Mouse (Mus musculus) embryonic facial prominence, embryonic 10.5 days (tissue): ENCODE data around the gene Vps51. TPM values are rescaled to one million over a fixed set of nuclear protein-coding genes. Genes with fewer than 3 reads are reported as not detected.

Experiments
- DNase-seq: peaks from one replicate; pipeline ENCODE4 v3.0.0-alpha.2; 2017; ENCODE audit warnings: low spot score
- H3K27ac ChIP-seq: fragments of 300-500 bp; sonication (generic); replicated peaks from 2 replicates; pipeline ENCODE4 v1.5.1; 2016; ENCODE audit warnings: mild to moderate bottlenecking
- H3K27me3 ChIP-seq: fragments of 300-500 bp; sonication (generic); replicated peaks from 2 replicates; pipeline ENCODE4 v1.6.1; 2016; ENCODE audit warnings: low read depth, mild to moderate bottlenecking; ENCODE audit not compliant: poor library complexity, severe bottlenecking
- H3K36me3 ChIP-seq: fragments of 300-500 bp; sonication (generic); replicated peaks from 2 replicates; pipeline ENCODE4 v1.6.1; 2016; ENCODE audit warnings: mild to moderate bottlenecking, moderate library complexity
- H3K4me1 ChIP-seq: fragments of 300-500 bp; sonication (generic); 2 replicates; pipeline ENCODE4 v1.6.1; 2016
- H3K4me3 ChIP-seq: fragments of 300-500 bp; sonication (generic); 2 replicates; pipeline ENCODE4 v1.5.1; 2016; ENCODE audit warnings: mild to moderate bottlenecking, moderate library complexity
- H3K9me3 ChIP-seq: fragments of 300-500 bp; sonication (generic); 2 replicates; pipeline ENCODE4 v1.6.1; 2016; ENCODE audit warnings: mild to moderate bottlenecking
- WGBS: fragments of 180-500 bp; shearing (Covaris S2); methylation state at CpG from one replicate; pipeline ENCODE4 v1.1.7; 2016; 5-methylcytosine and 5-hydroxymethylcytosine counted together
- polyA plus RNA-seq: library from polyadenylated mRNA; unstranded; fragments of >200 nt; fragmentation: Nextera tagmentation; extraction: Ambion mirVana; gene quantifications from 2 replicates; pipeline ENCODE4 v1.2.1, GENCODE M21; 2016

The Vps51 gene
- polyA plus RNA-seq, 1 experiment from 2014 or later: 70.5 TPM

DNA sequence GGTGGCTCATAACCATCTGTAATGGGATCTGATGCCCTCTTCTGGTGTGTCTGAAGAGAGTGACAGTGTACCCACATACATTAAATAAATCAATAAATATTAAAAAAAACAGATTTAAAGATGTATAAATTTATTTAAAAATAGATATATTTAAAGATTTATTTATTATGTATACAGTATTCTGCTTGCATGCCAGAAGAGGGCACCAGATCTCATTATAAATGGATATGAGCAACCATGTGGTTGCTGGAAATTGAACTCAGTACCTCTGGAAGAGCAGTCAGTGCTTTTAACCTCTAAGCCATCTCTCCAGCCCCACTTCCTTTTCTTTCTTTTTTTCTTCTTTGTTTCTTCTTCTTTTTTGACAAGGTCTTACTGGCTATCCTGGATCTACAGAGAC lies 37.0 kb downstream of the Vps51 start:
- H3K4me3 ChIP-seq: no peak overlapping the region
- no peaks in the 10 kb centered on the region for H3K27me3 ChIP-seq
- H3K9me3 ChIP-seq: no peaks in the 10 kb centered on the region
- H3K27ac ChIP-seq: no peak overlapping the region
- no peak for DNase-seq
- no peaks in the 10 kb centered on the region for H3K36me3 ChIP-seq
- H3K4me1 ChIP-seq: peaks cover 6% of the 10 kb centered on the region

DNA sequence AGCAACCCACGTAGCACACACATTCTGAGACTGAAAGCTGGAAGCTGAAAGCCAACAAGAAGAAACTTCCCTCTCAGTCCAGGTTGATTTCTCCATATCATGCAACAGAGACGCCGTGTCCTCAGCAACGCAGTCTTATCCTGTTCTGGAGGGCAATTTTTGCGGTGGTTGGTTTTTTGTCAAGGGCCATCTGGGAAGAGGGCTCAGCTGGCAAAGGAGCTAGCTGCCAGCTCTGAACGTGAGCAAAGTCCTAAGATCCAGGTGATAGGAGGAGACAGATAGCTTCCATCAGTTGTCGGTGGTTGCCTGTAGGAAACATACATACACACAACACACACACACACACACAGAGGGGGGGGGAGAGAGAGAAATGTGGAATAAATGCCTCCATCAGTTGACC lies 38.7 kb downstream of the Vps51 start:
- DNase-seq: no peak
- Histone ChIP-seq H3K36me3 (no peaks in the 10 kb centered on the region), H3K27ac (no peak overlapping the region), H3K9me3 (no peaks in the 10 kb centered on the region), H3K4me3 (no peak overlapping the region), H3K4me1 (peaks cover 5% of the 10 kb centered on the region), H3K27me3 (no peaks in the 10 kb centered on the region)
- WGBS: 87% methylated on average over 7 of the region's 7 CpGs

DNA sequence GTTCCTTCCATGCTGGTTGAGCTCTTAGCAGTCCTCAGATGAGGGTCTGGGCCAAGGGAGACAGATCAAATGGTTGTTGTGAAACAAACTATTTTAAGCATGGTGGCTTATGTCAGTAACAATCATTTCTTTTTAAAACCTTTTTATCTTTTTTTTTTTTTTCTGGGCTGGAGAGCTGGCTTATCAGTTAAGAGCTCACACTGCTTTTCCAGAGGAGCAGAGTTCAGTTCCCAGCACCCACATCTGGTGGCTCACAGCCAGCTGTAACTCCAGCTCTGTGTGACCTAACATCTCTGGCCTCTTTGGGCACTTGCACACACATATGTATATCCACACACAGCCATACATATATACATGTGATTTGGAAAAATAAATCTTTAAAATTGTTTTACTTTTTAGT lies 39.3 kb downstream of the Vps51 start:
- peaks cover 5% of the 10 kb centered on the region for H3K4me1 ChIP-seq
- H3K36me3 ChIP-seq: no peaks in the 10 kb centered on the region
- no peak overlapping the region for H3K4me3 ChIP-seq
- no peaks in the 10 kb centered on the region for H3K9me3 ChIP-seq
- no peak for DNase-seq
- H3K27ac ChIP-seq: no peak overlapping the region
- no peaks in the 10 kb centered on the region for H3K27me3 ChIP-seq

DNA sequence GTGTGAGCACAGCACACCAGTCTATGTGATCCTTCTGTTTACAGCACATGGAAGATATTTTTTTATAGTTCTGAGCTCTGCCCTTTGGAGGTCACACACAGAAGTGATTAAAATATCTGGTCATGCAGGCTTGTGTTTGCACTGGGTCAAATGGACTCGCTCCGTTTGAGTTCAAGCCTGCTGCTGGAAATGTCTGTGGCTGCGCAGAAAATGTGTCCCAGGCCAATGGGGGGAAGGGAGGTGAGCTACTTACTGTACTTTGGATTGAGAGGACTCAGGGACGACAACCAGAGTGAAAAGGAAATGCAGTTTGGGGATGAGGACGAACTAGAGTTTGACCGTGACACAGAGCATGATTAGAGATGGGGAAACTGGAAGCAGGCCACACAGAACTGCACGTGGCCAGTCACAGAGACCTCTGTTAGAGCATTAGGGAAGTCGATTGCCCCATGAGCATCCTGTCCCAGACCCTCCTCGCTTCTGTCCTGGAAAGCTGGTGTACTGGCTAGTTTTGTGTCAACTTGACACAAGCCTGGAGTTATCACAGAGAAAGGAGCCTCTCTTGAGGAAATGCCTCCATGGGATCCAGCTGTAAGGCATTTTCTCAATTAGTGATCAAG lies 41.0 kb downstream of the Vps51 start:
- Histone ChIP-seq H3K4me1 (peaks cover 5% of the 10 kb centered on the region), H3K27me3 (no peaks in the 10 kb centered on the region), H3K9me3 (no peaks in the 10 kb centered on the region), H3K4me3 (no peak overlapping the region), H3K36me3 (no peaks in the 10 kb centered on the region), H3K27ac (no peak overlapping the region; the same call in 1 of the 2 replicates)
- 69% methylated on average over 9 of the region's 9 CpGs for WGBS
- no peak for DNase-seq

DNA sequence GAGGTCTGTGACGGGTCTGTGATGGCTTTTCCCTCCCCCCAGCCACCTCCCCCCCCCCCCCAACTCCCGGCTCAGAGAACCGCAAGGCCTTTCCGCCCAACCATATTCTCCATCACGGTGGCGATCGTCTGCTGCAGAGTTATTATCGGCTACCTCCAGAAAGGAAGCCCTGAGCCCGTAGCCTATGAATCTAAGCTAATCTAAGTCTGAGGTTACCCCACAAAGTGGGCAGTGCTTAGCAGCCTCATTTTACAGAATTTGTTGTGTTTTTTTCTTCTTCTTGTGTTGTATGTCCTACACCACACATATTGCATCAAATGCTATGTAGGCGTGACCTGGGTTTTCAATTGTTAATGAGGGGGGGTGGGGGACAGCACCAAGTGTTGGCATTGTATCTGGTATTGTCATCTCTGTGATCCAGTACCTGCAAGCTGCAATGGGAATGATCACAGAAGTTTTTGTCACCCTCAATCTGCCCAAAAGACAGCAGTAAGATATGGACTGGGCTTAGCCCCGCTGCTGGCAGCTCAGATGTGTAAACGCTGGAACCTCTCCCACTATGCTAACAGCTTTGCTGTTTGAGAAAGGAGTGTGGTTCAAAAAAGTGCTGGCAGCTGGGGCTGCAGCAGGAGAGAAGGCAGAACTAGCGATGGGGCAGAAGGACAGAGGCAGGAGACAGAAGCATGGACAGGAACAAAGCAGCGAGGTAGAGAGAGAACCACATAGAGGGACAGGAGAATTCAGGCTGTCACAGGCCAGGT lies 46.3 kb downstream of the Vps51 start:
- Histone ChIP-seq H3K4me1 (no peaks in the 10 kb centered on the region), H3K4me3 (no peak overlapping the region), H3K9me3 (no peaks in the 10 kb centered on the region), H3K36me3 (no peaks in the 10 kb centered on the region), H3K27me3 (no peaks in the 10 kb centered on the region), H3K27ac (no peak overlapping the region)
- WGBS: 78% methylated on average over 14 of the region's 14 CpGs
- DNase-seq: no peak

DNA sequence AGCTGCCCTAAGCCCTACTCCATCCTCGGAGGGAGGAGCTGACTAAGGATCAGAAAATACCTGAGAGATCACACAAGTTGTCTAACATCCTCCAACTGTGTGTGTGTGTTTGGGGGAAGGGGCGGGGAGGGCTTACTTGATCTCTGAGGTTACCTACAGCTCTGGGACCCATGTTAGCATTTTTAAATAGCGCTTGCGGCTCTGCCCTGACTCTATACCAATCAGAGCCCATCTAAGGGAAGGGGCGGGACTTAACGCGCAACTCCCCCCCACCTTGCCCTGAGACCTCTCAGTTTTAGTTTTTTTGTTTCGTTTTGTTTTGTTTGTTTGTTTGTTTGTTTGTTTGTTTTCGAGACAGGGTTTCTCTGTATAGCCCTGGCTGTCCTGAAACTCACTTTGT lies 47.6 kb downstream of the Vps51 start:
- H3K4me3 ChIP-seq: no peak overlapping the region
- WGBS: 83% methylated on average over 9 of the region's 9 CpGs

DNA sequence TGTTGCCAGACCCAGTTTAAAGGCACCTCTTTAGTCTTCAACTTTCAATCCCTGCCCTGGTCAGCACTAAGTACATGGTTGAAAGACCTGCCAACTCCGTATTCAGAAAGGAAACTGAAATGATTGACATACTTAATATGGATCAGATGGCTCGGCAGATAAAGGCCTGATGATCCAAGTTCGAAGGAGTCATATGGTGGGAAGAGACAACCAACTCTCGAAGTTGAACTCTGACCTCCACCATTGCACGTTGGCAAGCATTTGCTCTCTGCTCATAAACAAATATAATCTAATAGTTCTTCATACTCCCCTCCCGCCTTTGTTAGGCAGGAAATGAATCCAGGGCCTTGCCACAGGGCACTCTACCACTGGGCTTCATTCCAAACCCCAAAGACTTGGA lies 48.0 kb downstream of the Vps51 start:
- no peaks in the 10 kb centered on the region for H3K9me3 ChIP-seq
- H3K27me3 ChIP-seq: no peaks in the 10 kb centered on the region
- no peaks in the 10 kb centered on the region for H3K36me3 ChIP-seq
- no peak overlapping the region for H3K27ac ChIP-seq
- H3K4me3 ChIP-seq: no peak overlapping the region
- H3K4me1 ChIP-seq: no peaks in the 10 kb centered on the region
- WGBS: 86% methylated on average over 6 of the region's 6 CpGs
- DNase-seq: no peak

More for the DNA sequence above, 47.6 kb downstream of the Vps51 start:
- Histone ChIP-seq H3K27ac (no peak overlapping the region), H3K9me3 (no peaks in the 10 kb centered on the region), H3K27me3 (no peaks in the 10 kb centered on the region), H3K4me1 (no peaks in the 10 kb centered on the region), H3K36me3 (no peaks in the 10 kb centered on the region)
- DNase-seq: no peak

DNA sequence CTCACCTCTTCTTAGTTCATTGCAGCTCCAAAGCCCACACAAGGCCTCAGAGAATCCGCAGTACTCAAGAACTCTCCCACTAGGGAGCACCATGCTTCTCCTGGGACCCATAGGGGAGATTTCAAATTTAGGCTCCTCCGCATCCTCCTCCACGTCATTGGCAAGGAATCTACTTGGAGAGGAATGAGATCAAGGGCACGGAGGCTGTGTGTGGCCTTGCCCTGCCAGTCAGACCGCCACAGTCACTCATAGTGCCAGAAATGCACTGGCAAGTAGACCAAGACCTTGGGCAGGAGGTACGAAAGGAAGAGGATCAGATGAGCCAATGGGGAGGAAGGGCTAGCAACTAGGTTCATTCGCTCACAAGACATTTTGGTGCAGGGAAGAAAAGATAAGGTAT lies 53.1 kb downstream of the Vps51 start:
- WGBS: 82% methylated on average over 7 of the region's 7 CpGs
- Histone ChIP-seq H3K27ac (no peak overlapping the region), H3K36me3 (no peaks in the 10 kb centered on the region), H3K27me3 (0 out of 2 replicates have a peak, but pooled peaks cover 3% of the 10 kb centered on the region), H3K4me3 (no peak overlapping the region), H3K9me3 (no peaks in the 10 kb centered on the region), H3K4me1 (peaks cover 3% of the 10 kb centered on the region; the same call in 1 of the 2 replicates)
- no peak for DNase-seq

DNA sequence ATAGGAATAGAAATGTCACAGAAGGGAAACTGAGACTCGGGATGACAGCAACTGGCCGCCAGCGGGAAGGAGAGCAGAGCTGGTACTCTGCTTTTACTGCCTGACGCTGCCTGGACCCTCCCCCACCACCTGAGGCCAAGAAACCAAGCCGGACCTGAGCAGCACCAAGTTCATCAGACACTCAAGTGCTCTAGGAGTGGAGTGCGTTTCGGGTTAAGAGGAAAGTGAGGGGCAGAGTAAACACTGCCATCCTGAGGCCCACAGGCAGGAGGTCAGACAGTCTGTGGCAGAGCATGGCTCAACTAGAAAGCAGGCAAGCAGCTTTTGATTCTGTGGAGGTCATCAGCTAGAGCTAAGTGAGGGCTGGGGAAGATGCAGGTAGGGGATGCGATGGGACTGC lies 54.0 kb downstream of the Vps51 start:
- H3K27me3 ChIP-seq: 0 out of 2 replicates have a peak, but pooled peaks cover 3% of the 10 kb centered on the region
- no peak overlapping the region for H3K4me3 ChIP-seq
- H3K4me1 ChIP-seq: peaks cover 3% of the 10 kb centered on the region; the same call in 1 of the 2 replicates
- 67% methylated on average over 8 of the region's 8 CpGs for WGBS
- DNase-seq: no peak
- no peaks in the 10 kb centered on the region for H3K36me3 ChIP-seq
- H3K9me3 ChIP-seq: no peaks in the 10 kb centered on the region
- H3K27ac ChIP-seq: no peak overlapping the region

DNA sequence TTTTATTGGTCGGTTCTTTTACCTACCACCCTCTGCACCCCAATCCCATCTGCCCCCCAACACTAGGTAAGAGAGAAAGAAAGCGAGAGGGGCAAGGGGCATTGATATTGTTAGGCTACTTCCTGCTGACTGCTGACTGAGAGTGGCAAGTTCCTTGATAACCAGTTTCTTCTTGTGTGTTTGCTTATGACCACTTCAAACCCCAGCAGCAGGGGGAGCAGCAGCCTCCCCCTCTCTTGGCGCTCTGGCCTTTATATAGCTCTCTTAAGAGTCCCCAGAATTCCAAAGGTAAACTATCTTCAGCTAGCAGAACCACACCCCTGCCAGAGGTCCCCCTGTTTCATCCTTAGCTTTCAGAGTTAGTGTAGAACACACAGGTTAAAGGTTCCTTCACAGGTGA lies 56.8 kb downstream of the Vps51 start:
- H3K27ac ChIP-seq: no peak overlapping the region
- H3K4me3 ChIP-seq: no peak overlapping the region
- H3K36me3 ChIP-seq: no peaks in the 10 kb centered on the region
- H3K27me3 ChIP-seq: peaks cover 30% of the 10 kb centered on the region
- no peaks in the 10 kb centered on the region for H3K9me3 ChIP-seq
- peaks cover 17% of the 10 kb centered on the region for H3K4me1 ChIP-seq
- DNase-seq: no peak
- WGBS: 57% methylated on average over 3 of the region's 3 CpGs

DNA sequence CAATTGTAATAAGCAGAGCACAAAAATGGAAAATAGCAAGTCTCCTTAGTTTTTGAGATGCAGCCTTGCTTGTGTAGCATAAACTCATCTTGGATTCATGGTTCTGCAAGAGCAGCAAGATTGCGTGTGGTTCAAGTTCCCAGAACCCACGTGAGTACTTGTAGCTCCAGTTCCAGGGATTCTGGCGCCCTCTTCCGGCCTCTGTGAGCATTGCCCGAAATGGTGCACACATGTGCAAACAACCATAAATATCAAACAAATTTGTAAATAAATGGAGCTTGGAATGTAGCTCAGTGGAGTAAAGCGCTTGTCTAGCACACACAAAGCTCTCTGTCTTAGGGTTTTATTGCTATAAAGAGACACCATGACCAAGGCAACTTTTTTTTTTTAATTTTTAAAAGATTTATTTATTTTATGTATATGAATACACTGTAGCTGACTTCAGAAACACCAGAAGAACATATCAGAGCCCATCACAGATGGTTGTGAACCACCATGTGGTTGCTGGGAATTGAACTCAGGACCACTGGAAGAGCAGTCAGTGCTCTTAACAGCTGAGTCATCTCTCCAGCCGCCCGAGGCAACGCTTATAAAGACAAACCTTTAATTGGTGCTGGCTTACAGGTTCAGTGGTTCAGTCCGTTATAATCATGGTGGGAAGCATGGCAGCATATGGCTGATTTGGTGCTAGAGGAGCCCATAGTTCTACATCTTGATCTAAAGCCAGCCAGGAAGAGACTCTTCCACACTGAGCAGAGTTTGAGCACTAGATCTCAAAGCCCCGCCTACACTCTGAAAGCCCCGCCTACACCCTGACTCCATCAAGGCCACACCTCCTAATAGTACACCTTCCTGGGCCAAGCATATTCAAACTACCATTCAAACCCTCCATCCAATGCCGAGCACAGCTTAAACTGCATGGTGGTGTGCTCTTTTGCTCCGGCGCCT lies 58.6 kb downstream of the Vps51 start:
- peaks cover 24% of the 10 kb centered on the region for H3K4me1 ChIP-seq
- no peak overlapping the region for H3K4me3 ChIP-seq
- peaks cover 45% of the 10 kb centered on the region for H3K27me3 ChIP-seq
- no peaks in the 10 kb centered on the region for H3K9me3 ChIP-seq
- peak; percentile 87 for DNase-seq
- H3K36me3 ChIP-seq: no peaks in the 10 kb centered on the region
- H3K27ac ChIP-seq: no peak overlapping the region
- 31% methylated on average over 15 of the region's 15 CpGs for WGBS
